Mouse (Mus musculus) liver, postnatal 0 days (tissue): Measurements from ENCODE around the gene Klf11. TPM values are rescaled to one million over a fixed set of nuclear protein-coding genes. Genes with fewer than 3 reads are reported as not detected.

Experiments
- ATAC-seq: fragments of 200-750 bp; cut with Nextera tagmentation; 2 replicates; pipeline ENCODE4 v1.8.0; 2017; ENCODE audit warnings: mild to moderate bottlenecking, moderate library complexity
- DNase-seq: peaks from one replicate; pipeline ENCODE4 v3.0.0-alpha.2; 2016
- H3K27ac ChIP-seq: fragments of 300-500 bp; sonication (generic); 2 replicates; pipeline ENCODE4 v1.5.1; 2014; ENCODE audit warnings: antibody characterized with exemption, moderate library complexity, mild to moderate bottlenecking, low read depth
- H3K27me3 ChIP-seq: fragments of 300-500 bp; sonication (generic); 2 replicates; pipeline ENCODE4 v1.6.1; 2014; ENCODE audit warnings: low read length, control low read depth, mixed read lengths; ENCODE audit not compliant: insufficient read depth
- H3K36me3 ChIP-seq: fragments of 300-500 bp; sonication (generic); replicated peaks from 2 replicates; pipeline ENCODE4 v1.6.1; 2014; ENCODE audit warnings: mild to moderate bottlenecking, control low read depth, low read length, moderate library complexity, mixed read lengths; ENCODE audit not compliant: insufficient read depth
- H3K4me1 ChIP-seq: fragments of 300-500 bp; sonication (generic); 2 replicates; pipeline ENCODE4 v1.6.1; 2014; ENCODE audit warnings: antibody characterized with exemption, mild to moderate bottlenecking, control low read depth; ENCODE audit not compliant: insufficient read depth
- H3K4me2 ChIP-seq: fragments of 300-500 bp; sonication (generic); 2 replicates; pipeline ENCODE4 v1.6.1; 2014; ENCODE audit warnings: low read depth, mild to moderate bottlenecking, low read length, moderate library complexity, mixed read lengths
- H3K4me3 ChIP-seq: fragments of 300-500 bp; sonication (generic); 2 replicates; pipeline ENCODE4 v1.5.1; 2014; ENCODE audit warnings: low read depth, low read length
- H3K9ac ChIP-seq: fragments of 300-500 bp; sonication (generic); replicated peaks from 2 replicates; pipeline ENCODE4 v1.6.1; 2014; ENCODE audit warnings: mild to moderate bottlenecking, moderate library complexity
- H3K9me3 ChIP-seq: fragments of 300-500 bp; sonication (generic); 2 replicates; pipeline ENCODE4 v1.6.1; 2016; ENCODE audit warnings: mild to moderate bottlenecking, control low read depth, low read length, mixed read lengths
- CTCF ChIP-seq: sonication (generic); IDR thresholded peaks from 2 replicates; pipeline ENCODE4 v1.5.1; 2016; ENCODE audit warnings: antibody characterized with exemption, low read depth
- EP300 ChIP-seq: IDR thresholded peaks from 2 replicates; pipeline ENCODE4 v1.6.1; 2016; ENCODE audit warnings: antibody characterized with exemption, low read depth, mild to moderate bottlenecking
- WGBS: fragments of 180-500 bp; shearing (Covaris S2); extraction: QIAGEN DNeasy Blood & Tissue Kit; methylation state at CpG from one replicate; pipeline ENCODE4 v1.1.7; 2014; ENCODE audit not compliant: insufficient replicate concordance; 5-methylcytosine and 5-hydroxymethylcytosine counted together
- polyA plus RNA-seq: library from polyadenylated mRNA; unstranded; fragments of >200 nt; fragmentation: Nextera tagmentation; extraction: Ambion mirVana; gene quantifications from 2 replicates; pipeline ENCODE4 v1.2.1, GENCODE M21; 2015

The Klf11 gene
- polyA plus RNA-seq, 1 experiment from 2014 or later, result 5.3 TPM

DNA sequence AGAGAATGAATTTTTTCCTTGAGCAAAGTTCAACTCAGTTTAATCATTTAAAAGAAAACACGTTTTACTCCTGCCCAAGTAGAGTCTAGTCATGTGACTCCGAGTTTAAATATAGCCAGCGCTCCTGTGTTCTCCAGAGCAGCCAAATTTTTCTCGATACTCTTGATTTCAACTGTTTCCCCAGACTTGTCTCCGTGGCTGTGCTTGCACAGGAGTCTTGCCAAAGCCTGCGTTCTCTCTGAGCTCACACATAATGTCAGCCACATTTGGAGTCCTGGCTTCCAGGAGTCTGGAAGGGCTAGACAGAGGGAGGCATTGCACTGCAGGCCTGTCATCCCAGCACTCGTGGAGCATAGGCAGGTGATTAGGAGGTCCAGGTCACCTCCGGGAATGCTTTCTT, 31.5 kb downstream of the Klf11 start:
- WGBS, result 39% methylated on average over 8 of the region's 8 CpGs
- no peaks in the 10 kb centered on the region for H3K9me3 ChIP-seq
- no peak overlapping the region for H3K27ac ChIP-seq
- DNase-seq (no peak), ATAC-seq (no peak)
- peaks cover 14% of the 10 kb centered on the region for H3K4me1 ChIP-seq
- H3K4me2 ChIP-seq, result no peak overlapping the region
- no peak overlapping the region for H3K4me3 ChIP-seq
- no peaks in the 10 kb centered on the region for H3K36me3 ChIP-seq
- TF ChIP-seq CTCF, result no peak
- TF ChIP-seq EP300, result no peak
- H3K27me3 ChIP-seq, result peaks cover 33% of the 10 kb centered on the region
- H3K9ac ChIP-seq, result no peak overlapping the region

DNA sequence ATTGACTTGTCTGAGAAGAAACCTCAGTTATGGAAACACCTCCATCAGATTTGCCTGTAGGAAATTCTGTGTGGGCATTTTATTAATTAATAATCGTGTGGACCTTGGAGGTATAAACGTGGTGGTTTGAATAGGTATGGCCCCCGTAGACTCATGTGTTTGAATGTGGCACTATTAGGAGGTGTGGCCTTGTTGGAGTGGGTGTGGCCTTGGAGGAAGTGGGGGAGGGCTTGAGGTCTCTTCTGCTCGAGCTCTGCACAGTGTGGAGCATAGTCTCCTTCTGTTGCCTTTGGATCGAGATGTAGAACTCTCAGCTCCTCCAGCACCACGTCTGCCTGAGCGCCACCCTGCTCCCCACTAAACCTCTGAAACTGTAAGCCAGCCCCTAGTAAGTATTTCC, 32.4 kb downstream of the Klf11 start:
- H3K4me2 ChIP-seq, result no peak overlapping the region
- no peaks in the 10 kb centered on the region for H3K9me3 ChIP-seq
- no peak for TF ChIP-seq EP300
- no peak for TF ChIP-seq CTCF
- H3K27ac ChIP-seq, result no peak overlapping the region
- no peak for DNase-seq
- peaks cover 16% of the 10 kb centered on the region for H3K4me1 ChIP-seq
- peaks cover 33% of the 10 kb centered on the region for H3K27me3 ChIP-seq
- ATAC-seq, result no peak
- no peak overlapping the region for H3K9ac ChIP-seq
- H3K4me3 ChIP-seq, result no peak overlapping the region
- 58% methylated on average over 7 of the region's 7 CpGs for WGBS
- H3K36me3 ChIP-seq, result no peaks in the 10 kb centered on the region

DNA sequence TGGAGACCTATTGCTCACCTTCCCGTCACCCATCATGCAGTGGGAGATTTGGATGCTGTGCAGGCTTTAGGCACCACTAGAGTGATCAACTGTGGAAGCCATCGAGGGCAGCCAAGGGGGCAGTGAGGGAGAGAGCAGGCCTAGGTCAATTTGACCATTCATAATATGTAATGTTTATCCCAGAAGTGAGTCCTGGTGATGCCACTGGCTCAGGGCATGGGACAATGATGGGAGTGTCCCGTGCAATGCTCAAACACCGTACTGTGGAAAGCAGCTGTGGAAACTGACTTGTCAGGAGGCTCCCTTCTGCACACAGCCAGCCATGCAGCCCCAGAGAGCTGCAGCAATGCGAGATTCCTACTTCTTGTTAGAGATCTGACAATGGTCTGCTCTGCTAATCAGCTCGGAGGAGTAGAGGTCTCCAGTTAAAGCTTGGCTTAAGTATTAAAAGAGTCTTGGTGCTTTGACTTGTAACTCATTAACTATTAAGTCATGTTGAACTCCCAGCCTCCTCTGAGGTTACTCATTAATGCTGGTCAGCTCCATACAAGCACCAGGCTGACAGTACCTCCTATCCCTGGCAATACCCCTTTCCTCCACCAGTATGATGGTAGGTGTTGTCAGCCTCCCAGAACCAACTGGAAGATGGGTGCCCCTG, 35.1 kb downstream of the Klf11 start:
- H3K4me3 ChIP-seq, result no peak overlapping the region
- H3K36me3 ChIP-seq, result no peaks in the 10 kb centered on the region

DNA sequence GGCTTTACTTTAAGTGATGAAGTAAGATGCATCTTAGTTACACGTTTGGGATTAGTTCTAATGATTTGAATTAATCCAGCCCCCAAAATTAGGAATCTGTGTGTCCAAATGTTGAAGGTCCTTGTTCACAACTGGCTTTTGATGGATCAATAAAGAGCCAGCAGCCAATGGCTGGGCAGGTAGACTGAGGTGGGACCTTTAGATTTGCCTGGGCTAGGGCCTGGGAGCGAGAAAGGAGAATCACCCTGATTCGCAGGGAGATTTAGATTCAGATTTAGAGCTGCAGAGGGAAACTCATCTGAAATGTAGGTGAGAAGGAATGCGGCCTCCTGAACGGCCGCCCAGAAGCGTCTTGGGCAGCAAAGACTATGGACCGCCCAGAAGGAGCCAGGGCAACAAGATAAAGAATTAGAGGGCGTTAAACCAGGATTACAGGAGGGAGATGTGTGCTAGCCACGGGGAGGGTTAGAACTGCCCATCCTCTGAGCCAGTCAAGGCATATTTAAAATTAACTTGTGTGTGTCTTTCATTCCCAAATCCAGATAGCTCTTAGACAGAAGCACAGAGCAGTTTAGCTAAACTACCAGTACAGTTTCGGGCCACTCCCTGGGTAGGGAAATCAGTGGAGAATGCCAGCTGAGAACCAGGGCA, 35.7 kb downstream of the Klf11 start:
- H3K27me3 ChIP-seq, result peaks cover 7% of the 10 kb centered on the region; the same call in 1 of the 2 replicates
- TF ChIP-seq EP300 (0 out of 2 replicates have a peak, but pooled peaks have one; percentile 7), CTCF (no peak)
- H3K4me2 ChIP-seq, result 0 out of 2 replicates have a peak overlapping the region, but pooled peaks have one; percentile 27
- DNase-seq (no peak), ATAC-seq (peak; percentile 57)
- H3K9ac ChIP-seq, result no peak overlapping the region
- H3K36me3 ChIP-seq, result no peaks in the 10 kb centered on the region
- H3K4me3 ChIP-seq, result no peak overlapping the region
- WGBS, result 63% methylated on average over 11 of the region's 11 CpGs
- peaks cover 9% of the 10 kb centered on the region for H3K4me1 ChIP-seq
- peak overlapping the region; percentile 72 for H3K27ac ChIP-seq
- H3K9me3 ChIP-seq, result no peaks in the 10 kb centered on the region

More for the DNA sequence above, 35.1 kb downstream of the Klf11 start:
- H3K4me2 ChIP-seq, result peak overlapping the region; percentile 50
- ATAC-seq (peak; percentile 95), DNase-seq (no peak)
- peak overlapping the region; percentile 72 for H3K27ac ChIP-seq
- H3K9me3 ChIP-seq, result no peaks in the 10 kb centered on the region
- peaks cover 14% of the 10 kb centered on the region; the same call in 1 of the 2 replicates for H3K27me3 ChIP-seq
- 50% methylated on average over 6 of the region's 6 CpGs for WGBS
- TF ChIP-seq CTCF (peak; percentile 24; the same call in 1 of the 2 replicates), EP300 (0 out of 2 replicates have a peak, but pooled peaks have one; percentile 21)
- H3K9ac ChIP-seq, result no peak overlapping the region
- peaks cover 14% of the 10 kb centered on the region for H3K4me1 ChIP-seq

DNA sequence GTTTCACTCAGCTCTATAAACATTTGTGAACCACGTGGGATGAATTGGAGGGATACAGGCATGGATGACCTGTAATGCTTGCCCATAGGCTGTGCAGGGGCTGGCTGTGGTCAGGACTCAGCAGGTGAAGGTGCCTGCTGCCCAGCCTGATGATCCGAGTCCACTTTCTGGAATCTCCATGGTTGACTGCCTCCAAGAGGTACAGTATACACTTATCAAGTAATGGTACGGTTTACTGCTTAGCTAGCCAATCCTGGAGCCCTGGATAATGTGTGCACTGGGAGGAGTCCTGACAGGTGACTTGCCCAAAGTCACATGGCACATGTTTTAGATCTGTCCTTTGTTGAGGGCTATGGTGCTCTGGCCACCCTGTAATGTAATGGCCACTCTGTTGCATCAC, 39.3 kb downstream of the Klf11 start:
- Histone ChIP-seq H3K27ac (no peak overlapping the region), H3K27me3 (no peaks in the 10 kb centered on the region), H3K9ac (no peak overlapping the region), H3K4me2 (no peak overlapping the region), H3K4me3 (no peak overlapping the region), H3K4me1 (peaks cover 6% of the 10 kb centered on the region), H3K36me3 (no peaks in the 10 kb centered on the region), H3K9me3 (no peaks in the 10 kb centered on the region)
- TF ChIP-seq EP300 (no peak), CTCF (no peak)
- no peak for ATAC-seq
- 75% methylated on average over 3 of the region's 3 CpGs for WGBS
- no peak for DNase-seq

DNA sequence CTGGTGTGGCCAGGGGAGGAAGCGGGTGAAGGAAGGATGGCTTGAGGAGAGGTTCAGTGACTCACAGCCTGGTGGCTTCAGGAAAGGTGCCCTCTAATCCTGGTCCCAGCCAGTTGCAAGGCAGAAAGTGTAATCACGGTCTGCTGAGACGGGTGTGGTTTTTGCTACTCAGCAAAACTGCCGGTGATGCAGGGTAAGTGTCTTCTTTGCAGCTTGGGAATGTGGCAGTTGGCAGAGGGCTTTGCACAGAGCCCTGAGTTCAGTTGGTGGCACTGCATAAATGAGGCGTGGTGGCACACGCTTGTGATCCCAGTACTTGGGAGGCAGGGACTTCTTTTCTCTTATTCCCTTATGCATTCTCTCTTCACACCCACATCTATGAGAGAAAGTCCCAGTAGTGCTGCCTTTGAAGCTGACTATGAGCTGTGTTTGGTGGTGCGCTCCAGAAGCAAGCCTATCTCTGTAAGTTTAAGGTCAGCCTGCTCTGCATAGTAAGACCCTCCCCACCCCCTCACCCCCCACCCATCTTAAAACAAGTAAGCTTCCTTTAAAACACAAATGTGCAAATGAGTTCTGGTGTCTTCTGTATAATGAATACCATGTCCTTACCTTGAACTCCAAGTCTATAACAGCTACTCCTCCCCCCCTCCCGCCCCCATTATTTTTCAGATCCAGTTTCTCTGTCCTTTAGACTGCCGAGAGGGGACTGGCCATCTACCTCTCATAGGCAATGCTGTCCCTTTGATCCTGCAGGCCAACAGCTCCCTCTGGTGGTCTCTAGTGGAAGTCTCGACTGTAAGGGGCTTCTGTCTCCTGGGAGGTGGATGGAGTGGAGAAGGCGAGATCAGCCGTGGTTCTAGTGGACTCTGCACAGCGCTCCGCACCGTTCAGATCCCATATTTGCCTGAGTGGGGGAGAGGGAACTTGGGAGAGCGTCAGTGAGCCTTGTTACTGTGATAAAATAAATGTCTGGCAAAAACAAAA, 45.7 kb downstream of the Klf11 start:
- WGBS, result 32% methylated on average over 16 of the region's 16 CpGs
- ATAC-seq, result peak; percentile 90
- no peaks in the 10 kb centered on the region for H3K27me3 ChIP-seq
- no peak overlapping the region for H3K9ac ChIP-seq
- no peak overlapping the region for H3K4me2 ChIP-seq
- peak; percentile 87 for DNase-seq
- H3K36me3 ChIP-seq, result no peaks in the 10 kb centered on the region
- H3K27ac ChIP-seq, result no peak overlapping the region
- no peaks in the 10 kb centered on the region; the same call in 1 of the 2 replicates for H3K4me1 ChIP-seq
- no peak overlapping the region for H3K4me3 ChIP-seq
- no peaks in the 10 kb centered on the region for H3K9me3 ChIP-seq
- TF ChIP-seq CTCF, result peak; percentile 97
- TF ChIP-seq EP300, result no peak
